Mouse (Mus musculus) mouse trophoblast stem cell (cell line): ENCODE data around the gene Calcoco2.

Experiments
- in situ Hi-C, 2 experiments: fragments of 300-500 bp; cut with MseI, MboI; formaldehyde crosslinking; loops; 2 replicates in 1 of 2; 3 replicates in 1 of 2; pipeline ENCODE4 v1.15.1; 2025

Calcoco2 gene

DNA sequence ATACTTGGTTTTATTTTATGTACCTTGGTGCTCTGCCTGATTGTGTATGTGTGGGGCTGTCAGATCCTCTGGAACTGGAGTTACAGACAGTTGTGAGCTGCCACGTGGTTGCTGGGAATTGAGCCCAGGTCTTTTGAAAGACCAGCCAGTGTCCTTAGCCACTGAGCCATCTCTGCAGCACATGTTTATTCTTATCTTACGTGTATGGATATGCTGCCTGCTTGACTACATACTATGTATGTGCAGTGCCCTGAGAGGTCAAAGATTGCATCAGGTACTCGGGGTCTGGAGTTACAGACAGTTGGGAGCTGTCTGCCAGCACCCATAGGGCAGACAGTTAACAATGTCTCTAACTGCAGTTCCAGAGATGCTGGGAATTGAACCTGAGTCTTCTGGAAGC is 29.1 kb downstream of the Calcoco2 start:
- in situ Hi-C loops = no loop called here

DNA sequence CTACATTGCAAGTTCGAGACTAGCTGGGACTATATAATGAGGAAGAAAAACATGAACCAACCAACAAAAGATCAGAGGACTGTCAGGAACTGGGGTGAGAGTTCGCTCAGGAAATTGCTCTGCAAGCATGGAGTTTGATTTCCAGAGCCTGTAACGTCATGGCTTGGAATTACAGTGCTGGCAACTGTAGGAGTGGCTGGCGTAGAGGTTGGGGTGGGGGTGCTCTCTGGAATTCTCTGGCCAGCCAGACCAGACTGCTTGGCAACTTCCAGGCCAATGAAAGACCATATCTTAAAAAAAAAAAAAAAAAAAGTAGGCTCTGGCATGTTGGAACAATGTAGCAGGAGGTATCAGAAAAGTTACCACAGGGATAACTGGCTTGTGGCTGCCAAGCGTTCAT is 31.0 kb downstream of the Calcoco2 start:
- in situ Hi-C loops = no loop called here

- in situ Hi-C loops = no loop called here
Measured at GRCm38 (mm10) chr11:96076221-96077105, 35.3 kb downstream of the Calcoco2 start.

DNA sequence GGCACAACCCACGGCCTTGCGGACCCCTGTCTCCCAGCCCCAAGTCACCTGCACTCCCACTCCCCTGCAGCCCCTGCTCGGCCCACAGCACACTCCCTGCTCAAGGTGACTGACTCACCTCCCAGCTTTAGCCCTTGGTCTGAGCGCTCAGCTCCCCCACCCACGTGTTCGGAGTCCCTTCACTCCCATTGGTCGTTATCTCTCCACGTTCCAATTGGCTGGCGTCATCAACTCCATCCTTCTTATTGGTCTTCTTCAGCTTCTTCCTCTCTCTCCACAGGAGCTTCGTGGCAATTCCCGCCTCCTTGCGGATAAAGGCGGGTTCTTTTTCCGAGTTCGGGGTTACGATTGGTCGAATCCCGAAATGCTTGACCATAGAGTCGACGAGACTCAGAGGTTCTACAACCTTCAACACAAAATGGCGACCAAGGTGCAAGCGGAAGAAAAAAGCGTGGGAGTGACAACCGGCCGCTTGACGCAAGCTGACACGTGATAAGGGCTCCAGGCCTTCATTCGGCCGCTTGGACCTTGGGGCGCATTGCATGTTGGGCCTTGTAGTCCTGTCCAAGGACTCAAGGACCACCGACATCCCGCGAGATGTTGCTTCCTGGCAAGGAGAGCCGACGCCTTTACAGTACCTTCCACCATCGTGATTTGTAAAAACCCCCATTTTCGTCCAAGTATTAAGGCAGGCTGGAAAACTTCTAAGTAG is 36.1 kb downstream of the Calcoco2 start, which contains the start of gene Atp5g1:
TSS of gene Atp5g1 (minus strand) at position 162 of the 712 bp plus-strand sequence.
- in situ Hi-C loops = no loop called here

DNA sequence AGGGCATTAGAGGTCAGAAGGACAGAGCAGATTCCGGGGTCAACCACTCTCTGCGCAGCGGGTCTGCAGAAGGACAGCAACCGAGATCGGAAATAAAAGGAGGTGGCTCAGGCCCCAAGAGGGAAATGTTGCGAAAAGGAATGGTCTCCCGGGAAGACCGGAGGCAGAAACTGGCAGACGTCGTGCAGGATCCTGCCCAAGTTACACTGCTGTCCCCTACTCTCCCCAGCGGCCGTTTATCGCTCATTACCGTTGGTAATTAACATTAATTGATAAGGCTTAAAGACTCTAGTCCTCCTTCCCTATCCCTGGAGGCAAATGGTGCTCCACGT is 36.6 kb downstream of the Calcoco2 start:
- in situ Hi-C loops = no loop called here

GRCm38 (mm10) chr11:96074351-96075176 is 37.2 kb downstream of the Calcoco2 start:
- in situ Hi-C loops = no loop called here

- in situ Hi-C loops = no loop called here
Measured at GRCm38 (mm10) chr11:96073295-96073993, 38.3 kb downstream of the Calcoco2 start.

- in situ Hi-C loops = no loop called here
Measured at GRCm38 (mm10) chr11:96071013-96071412, 40.8 kb downstream of the Calcoco2 start.

GRCm38 (mm10) chr11:96070353-96070752 is 41.4 kb downstream of the Calcoco2 start:
- in situ Hi-C loops = no loop called here

DNA sequence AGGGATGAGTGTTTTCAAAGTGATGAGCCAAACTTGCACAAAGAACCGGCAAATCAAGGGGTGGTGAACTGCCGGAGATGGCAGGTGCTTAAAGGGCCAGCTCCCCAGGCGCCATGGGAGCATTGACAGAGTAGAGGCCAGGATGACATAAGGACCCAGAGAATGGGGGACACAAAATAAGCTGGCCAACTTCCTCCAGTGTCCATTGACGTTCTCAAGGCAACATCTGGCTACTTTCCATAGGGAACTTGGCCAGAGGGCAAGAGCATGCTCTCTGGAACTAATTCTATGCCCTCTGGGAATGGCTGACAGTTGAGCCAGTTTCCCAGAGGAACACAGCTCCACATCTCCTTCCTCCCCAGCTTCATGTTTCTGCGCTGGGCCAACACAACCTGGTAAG is 43.5 kb downstream of the Calcoco2 start:
- in situ Hi-C loops = no loop called here

DNA sequence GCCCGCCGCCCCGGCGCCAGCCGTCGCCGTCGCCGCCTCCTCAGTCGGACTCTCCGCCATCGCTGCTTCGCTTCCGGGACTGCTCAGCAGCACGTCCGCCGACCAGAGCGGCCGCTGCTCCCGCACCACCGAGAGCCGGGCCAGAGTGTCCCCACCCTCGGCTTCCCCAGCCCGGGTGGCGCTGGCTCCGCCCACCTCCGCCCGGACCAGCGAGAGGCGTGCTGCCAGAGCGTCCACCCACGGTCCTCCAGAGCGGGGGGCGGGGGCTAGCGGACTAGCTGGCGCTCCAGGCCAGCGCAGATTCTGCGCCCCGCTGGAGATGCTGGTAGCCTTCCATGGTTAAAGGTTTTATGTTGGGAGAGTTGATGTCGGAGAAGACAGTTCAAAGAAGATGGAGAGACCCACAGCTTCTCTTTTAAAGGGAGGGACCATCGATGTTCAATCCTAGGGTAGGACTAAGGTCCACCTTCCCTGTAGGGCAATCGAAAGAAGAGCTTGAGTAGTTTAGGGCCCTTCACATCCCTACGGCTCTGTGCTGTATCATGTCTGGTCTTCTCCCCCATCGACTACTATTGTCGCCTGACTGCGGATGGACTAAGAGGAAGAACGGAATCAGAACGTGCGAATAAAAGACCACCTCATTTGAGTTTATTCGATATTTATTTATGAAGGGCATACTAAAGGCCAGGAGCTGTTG is 46.4 kb downstream of the Calcoco2 start, which contains the start of gene Ube2z:
TSS of gene Ube2z (minus strand) at position 174 of the 697 bp plus-strand sequence.
- in situ Hi-C loops = no loop called here

GRCm38 (mm10) chr11:96064521-96065214 is 47.1 kb downstream of the Calcoco2 start:
- in situ Hi-C loops = no loop called here

DNA sequence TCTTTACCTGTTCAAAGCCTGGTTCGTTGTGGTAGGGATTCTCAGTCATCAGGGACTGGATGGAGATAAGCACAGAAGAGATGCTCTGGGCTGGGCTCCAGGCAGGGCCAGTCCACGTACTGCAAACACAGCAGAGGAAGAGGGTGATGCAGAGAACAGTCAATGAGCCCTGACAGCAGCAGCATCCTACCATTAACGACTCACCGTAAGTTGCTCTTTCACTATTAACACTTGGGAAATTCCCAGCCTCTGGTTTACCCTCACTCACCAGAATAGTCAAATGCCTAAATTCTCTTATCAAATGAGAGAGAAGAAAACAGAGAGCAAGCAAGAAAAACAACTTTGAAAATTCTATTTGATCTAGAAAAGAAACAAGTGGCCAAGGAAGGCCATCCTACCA is 53.5 kb downstream of the Calcoco2 start:
- in situ Hi-C loops = no loop called here

- in situ Hi-C loops = no loop called here
Measured at GRCm38 (mm10) chr11:96050854-96051253, 60.9 kb downstream of the Calcoco2 start.

DNA sequence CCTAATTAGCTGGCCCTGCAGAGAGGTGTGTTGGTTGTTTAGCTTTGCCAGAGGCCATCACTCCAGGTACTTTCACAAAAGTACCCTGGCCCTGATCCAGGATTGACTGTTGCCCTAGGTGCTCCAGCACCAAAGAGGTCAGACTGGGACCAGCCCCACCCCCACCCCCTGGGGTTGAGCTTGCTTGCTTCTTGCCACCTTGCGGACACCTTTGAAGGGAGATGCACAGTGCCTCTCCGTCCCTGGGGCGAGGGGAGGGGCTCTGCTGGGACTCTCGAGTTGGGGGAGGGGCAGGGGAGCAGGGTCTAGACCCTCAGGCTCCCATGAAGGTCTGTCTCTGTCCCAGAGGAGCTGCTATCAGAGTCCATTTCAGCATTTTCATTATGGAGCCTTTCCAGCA is 61.8 kb downstream of the Calcoco2 start:
- in situ Hi-C loops = no loop called here
